Mouse (Mus musculus) ovary, postnatal 14 days (tissue): ENCODE measurements around the gene Lin37.
A peak's percentile ranks its signal among the peaks of the same experiment; 100 is the strongest.

ENCODE experiments used
- DNase-seq: peaks from one replicate; pipeline ENCODE4 v3.0.0; 2022; ENCODE audit warnings: low spot score

Gene Lin37

GRCm38 (mm10) chr7:30559443-30559954 lies at the start of gene Lin37:
Gene Lin37 (minus strand): TSS chr7:30559838.
- DNase-seq: peak; percentile 88

- no peak for DNase-seq
Measured at GRCm38 (mm10) chr7:30608476-30608875, 48.8 kb upstream of the Lin37 start.

- no peak for DNase-seq
Measured at GRCm38 (mm10) chr7:30607706-30608309, 48.2 kb upstream of the Lin37 start.

GRCm38 (mm10) chr7:30604944-30605343 lies 45.3 kb upstream of the Lin37 start:
- DNase-seq: no peak

DNA sequence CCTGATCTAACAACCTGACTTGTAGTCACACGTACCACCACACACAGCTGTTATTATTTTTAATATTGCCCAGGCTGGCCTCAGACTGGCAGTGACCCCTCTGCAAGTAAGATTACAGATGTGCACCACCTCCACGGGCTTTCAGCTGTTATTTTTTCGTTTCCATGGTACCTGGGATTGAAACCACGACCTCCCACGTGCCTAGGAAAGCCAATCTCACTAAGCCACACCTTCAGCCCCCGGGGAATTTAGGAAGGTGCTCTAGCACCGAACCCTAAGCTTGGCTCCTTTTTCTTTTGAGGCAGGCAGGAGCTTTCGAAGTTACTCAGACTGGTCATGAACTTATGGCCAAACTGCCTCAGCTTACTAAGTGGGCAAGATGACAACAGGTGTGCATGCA lies 44.8 kb upstream of the Lin37 start:
- DNase-seq: no peak

DNA sequence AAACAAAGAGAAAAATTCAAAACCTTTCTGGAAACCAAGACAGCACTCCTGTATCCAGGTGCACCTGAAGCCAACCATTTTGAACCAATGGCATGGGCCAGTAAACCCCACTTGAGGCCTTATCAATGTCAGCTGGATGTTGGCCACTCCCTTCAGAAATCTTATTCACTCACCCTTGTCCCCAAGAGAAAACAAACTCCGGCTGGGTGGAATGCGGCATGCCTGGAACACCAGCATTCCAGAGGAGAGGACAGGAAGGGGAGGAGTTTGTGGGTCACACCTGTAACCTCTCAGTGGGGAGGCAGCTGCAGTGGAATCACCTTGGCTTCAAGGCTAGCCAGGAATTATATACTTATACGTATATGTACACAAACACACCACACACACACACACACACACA lies 42.9 kb upstream of the Lin37 start:
- no peak for DNase-seq

DNA sequence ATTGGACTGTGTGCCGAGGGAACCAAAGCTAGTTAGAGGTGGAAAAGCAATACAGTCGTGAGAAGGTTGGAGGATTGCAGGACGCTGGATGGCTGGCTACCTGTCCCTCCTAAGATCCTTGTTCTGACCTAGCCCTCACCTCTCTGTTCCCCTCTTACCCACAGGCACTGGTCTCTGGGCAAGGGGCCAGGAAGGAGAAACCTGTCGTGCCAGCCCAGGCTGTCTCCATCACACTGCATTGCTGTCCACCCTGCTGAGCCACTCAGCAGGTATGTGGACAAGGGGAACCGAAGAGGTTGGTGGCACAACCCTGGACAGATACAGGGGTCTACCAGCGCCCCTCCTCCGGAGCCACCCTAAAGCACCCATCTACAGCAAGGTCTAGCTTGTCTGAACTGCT lies 41.0 kb upstream of the Lin37 start:
- no peak for DNase-seq

DNA sequence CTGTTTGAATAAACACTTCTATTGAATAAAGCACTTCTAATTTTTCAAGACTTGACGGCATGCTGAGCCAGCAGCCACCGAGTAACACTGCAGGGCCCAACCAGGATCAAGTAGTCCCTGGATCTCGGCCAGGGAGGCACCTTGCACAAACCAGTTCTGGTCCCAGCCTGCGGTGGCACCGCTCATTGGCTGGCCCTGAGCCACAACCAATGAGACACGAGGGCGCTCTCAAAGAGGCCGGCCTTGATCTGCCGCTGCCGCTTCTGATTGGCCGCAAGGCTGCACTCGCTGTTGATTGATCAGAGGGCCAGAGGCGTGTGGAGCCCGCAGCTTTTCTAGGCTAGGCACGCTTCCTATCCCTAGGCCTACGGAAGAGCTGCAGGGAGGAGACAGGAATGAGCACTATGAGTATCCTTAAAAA lies 40.3 kb upstream of the Lin37 start:
- peak; percentile 80 for DNase-seq

- no peak for DNase-seq
Measured at GRCm38 (mm10) chr7:30598786-30599185, 39.1 kb upstream of the Lin37 start, which contains the start of gene Zbtb32. Gene Zbtb32 (minus strand): TSS chr7:30598909.

DNA sequence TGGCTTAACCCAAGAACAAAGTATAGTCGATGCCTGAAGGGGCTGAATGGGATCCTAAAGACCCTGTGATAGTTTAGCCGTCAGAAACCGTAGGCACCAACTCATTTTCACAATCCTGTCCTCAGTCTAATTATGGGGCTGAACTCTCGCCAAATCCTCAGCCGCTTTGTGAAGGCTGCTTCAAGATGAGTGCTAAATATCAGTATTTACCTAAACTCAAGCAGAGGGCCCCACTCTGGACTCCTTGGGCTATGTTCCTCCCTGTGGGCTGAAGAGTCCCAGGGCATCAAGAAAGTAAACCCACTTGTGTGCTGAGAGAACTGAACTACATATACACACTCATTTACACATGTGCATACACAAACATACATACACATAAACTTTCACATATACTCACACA lies 37.2 kb upstream of the Lin37 start:
- DNase-seq: no peak

DNA sequence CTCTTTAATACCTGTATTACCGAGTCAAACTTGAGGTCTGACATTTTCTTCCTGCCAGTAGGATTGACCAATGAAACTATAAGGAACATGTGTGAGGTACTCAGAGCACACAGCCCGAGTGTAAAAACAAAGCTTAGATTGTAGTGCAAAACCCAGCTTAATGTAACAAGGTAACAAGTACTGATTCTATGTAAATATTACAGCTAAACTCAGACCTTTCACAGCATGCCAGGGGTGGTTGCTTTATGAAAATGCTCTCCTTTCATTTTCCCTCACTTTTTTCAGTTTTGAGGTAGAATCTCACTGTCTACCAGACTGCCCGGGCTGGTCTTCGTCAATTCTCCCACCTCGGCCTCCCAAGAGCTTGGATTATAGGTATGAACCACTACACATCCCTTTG lies 36.5 kb upstream of the Lin37 start:
- DNase-seq: no peak

- no peak for DNase-seq
Measured at GRCm38 (mm10) chr7:30594510-30595024, 34.9 kb upstream of the Lin37 start.

GRCm38 (mm10) chr7:30593579-30594509 lies 34.2 kb upstream of the Lin37 start:
- no peak for DNase-seq

DNA sequence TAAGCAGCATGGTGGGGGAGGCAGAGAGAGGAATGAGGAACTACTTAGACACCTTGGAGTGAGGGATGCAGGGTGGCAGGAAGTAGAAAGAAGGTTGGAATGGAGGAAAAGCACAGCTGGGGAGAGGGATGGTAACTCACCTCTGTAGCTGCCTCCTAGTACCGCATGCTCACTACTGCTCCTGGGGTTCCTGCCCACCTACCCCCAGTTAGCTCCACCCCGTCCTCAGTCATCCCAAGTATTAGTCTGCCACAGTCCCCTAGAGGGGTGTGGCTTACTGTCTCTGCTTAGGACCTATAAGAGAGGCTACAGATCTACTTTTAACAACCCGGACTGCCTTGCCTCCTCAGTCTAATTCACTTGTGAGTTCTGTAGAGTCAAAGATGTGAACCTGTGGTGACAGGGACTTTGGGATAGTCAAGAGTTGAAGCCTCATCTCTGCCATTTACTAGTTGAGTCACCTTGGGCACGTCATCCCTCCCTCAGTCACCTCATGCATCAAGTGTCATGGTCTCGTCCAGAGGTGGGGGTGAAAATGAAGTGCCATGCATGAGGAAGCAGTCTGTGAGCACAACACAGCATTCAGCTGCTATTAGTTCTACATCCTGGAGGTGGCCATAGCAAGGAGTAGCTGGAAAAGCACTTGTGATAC lies 33.3 kb upstream of the Lin37 start:
- DNase-seq: no peak

DNA sequence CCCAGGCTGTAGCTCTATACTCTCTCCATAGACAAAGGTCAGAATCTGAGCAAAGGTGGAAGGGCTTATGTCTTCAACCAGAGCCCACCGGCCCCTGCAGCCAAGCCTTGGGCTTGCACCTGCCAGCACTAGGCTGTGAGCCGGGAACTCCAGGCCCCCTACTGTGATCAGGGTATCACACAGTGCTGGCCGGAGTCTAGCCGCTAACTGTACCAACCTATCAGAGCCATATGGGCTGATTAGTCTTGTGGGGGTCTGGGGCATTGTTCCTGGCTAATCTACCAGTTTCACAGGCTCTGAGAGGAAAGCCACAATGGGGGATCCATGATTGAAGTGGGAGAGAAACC lies 31.9 kb upstream of the Lin37 start:
- no peak for DNase-seq

DNA sequence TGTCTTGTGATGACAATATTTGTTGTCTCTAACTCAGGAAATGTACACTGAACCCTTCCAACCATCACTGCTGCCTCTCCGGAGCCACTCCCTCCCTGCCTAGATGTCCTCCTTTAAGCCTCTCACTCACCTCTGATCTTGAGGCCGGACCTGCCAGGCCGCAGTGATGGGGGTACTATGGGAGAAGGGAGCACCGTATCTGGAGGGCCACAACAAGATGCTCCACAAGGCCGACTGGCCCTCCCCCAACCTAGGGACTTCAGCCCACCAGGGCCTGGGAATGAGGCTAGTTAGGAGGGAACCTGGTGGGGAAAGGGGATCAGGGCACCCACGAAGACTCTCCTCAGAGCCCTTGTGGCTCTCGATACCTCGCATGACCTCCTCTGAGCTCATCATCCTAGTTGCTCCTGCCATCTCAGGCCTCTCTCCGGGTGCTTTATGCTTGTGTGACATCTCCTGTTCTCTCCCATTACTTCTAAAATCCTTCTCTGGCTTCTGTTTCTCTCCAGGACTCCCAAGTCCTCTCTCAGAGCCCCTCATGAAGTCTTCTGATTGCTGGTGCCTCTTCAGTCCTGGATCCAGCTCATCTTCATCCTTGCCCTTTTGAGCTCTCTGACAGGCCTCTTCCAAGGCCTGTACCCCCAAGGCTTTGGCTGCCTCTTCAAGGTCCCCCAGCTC lies 31.4 kb upstream of the Lin37 start:
- no peak for DNase-seq

DNA sequence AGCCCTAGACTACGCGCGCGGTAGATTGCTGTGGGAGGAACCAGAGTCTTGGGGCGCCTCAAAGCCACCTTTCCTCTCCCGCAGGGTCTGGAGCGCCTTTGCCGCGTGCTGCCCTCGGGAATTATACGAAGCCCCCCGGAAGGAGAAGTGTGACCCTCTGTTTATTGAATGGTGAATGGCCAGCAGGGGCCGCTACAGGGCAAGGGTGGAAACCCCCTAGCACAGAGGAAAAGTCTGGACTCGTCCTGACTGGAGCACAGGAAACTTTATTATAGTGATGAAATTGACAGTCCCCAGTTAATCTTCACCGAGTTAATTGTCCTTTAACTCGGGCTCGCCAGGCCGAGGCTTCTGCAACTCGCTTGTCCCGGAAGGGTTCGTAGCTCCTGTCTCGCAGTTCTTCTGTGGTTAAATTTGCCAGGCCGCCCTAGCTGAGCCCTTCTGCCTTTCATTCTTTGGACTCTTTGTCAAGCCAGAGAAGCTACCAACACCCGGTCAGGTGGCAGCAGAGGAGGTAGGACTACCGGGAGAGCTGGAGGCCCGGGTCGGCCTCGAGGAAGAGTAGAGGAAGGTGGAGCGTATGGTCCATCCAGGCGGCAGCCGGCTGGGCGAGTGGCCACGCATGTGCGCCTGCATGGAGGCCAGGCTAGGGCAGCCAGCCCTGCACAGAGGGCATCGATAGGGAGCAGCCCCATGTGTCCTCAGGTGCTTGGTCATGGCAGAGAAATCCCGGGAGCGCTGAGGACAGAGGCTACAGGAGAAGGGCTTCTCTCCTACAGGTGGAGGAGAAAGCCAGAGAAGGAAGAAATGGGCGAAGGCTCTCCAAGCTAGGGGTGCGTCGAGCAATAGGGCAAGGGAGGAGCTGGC lies 30.0 kb upstream of the Lin37 start:
- peak; percentile 81 for DNase-seq

DNA sequence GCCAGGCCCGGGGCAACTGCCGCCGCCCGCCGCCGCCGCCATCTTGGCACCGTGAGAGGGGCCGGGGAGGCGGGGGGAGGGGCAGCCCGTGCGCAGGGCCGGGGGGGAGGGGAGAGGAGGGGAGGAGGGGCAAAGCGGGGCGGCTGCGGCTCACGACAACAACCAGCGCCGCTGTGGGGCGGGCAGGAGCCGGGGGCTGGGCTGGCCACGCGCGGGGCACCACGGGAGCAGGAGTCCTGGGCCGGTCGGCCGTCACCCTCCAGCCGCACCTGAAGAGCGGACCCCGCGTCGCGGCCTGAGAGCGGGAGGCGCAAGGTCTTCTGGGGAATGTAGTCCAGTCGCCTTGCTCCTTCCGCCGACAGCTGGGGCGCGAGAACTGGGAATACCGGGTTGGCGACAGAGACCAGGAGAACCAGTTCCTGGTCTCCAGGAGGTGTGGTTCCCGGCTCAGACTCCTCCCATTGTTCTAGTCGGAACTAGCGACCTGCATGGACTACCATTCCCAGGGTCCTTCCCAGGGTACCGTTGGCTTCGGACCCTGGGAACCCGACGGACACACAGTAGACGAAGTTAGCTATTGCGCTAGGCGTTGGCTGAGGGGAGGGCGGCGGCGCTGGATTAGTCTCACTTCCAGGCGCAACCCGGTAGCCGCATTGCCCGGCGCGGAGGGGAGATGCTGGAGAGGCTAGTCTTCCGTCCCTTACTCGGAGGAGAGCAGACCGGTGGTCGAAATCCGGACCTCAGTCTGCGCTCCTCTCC lies 29.2 kb upstream of the Lin37 start, which contains the start of gene Kmt2b:
Gene Kmt2b (minus strand): TSS at position 51 of the 759 bp plus-strand sequence.
- peak; percentile 86 for DNase-seq

DNA sequence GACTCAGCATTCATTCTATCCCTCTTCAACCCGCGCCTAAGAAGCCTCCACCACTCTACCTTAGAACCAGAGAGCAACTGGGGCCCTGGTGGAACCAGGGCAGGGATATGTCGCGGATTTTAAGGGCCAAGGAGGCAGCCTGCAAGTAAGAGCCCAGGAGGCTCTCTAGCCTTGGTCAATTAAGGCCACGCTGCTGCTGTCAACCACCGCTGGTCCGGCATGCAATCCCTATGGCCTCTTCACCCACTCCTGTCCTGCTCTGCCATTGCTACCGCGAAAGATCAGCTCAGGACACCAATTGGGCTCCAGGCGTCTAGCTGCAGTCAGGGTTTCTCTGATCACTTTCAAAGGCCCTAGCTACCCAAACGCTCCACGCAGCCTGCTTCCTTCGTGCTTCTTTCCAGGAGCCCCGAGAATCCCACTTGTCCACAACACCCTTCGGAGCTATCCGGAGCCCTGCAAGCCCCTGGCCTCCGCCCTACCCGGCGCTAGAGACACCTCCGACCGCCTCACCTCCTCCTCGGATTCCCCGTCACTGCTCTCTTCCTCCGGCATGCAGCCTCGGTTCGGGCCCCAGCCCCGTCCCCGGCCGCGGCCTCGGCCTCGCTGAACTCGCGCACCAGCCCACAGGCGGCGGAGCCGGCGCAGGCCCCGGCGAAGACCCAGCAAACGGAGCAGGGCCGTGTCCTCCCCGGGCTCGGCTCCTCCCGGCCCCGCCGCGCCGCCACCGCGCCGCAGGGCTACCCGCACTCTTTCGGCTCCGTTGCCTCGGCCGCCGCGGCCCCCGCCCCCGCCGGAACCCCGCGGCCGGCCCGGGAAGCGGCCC lies 28.4 kb upstream of the Lin37 start:
- peak; percentile 48 for DNase-seq
